Mouse (Mus musculus) intestine, embryonic 15.5 days (tissue): ENCODE results near the gene Srgap3. TPM values are rescaled to one million over a fixed set of nuclear protein-coding genes. Genes with fewer than 3 reads are reported as not detected.

ENCODE experiments used
- ATAC-seq: fragments of 200-750 bp; cut with Nextera tagmentation; 2 replicates; pipeline ENCODE4 v1.8.0; 2017; ENCODE audit warnings: moderate TSS enrichment, moderate library complexity
- H3K27ac ChIP-seq: fragments of 300-500 bp; sonication (generic); 2 replicates; pipeline ENCODE4 v1.5.1; 2015; ENCODE audit warnings: mild to moderate bottlenecking, inconsistent platforms
- H3K27me3 ChIP-seq: fragments of 300-500 bp; sonication (generic); replicated peaks from 2 replicates; pipeline ENCODE4 v1.6.1; 2015; ENCODE audit warnings: inconsistent platforms
- H3K36me3 ChIP-seq: fragments of 300-500 bp; sonication (generic); 2 replicates; pipeline ENCODE4 v1.6.1; 2015; ENCODE audit warnings: inconsistent platforms
- H3K4me1 ChIP-seq: fragments of 300-500 bp; sonication (generic); replicated peaks from 2 replicates; pipeline ENCODE4 v1.6.1; 2015; ENCODE audit warnings: inconsistent platforms
- H3K4me2 ChIP-seq: fragments of 300-500 bp; sonication (generic); replicated peaks from 2 replicates; pipeline ENCODE4 v1.6.1; 2015; ENCODE audit warnings: mild to moderate bottlenecking, inconsistent platforms
- H3K4me3 ChIP-seq: fragments of 300-500 bp; sonication (generic); replicated peaks from 2 replicates; pipeline ENCODE4 v1.5.1; 2015; ENCODE audit warnings: inconsistent platforms
- H3K9ac ChIP-seq: fragments of 300-500 bp; sonication (generic); 2 replicates; pipeline ENCODE4 v1.6.1; 2015; ENCODE audit warnings: inconsistent platforms
- H3K9me3 ChIP-seq: fragments of 300-500 bp; sonication (generic); 2 replicates; pipeline ENCODE4 v1.6.1; 2016; ENCODE audit warnings: inconsistent platforms
- WGBS: fragments of 180-500 bp; shearing (Covaris S2); methylation state at CpG from one replicate; pipeline ENCODE4 v1.1.7; 2015; 5-methylcytosine and 5-hydroxymethylcytosine counted together
- polyA plus RNA-seq: library from polyadenylated mRNA; unstranded; fragments of >200 nt; fragmentation: Nextera tagmentation; extraction: Ambion mirVana; gene quantifications from 2 replicates; pipeline ENCODE4 v1.2.1, GENCODE M21; 2015

The Srgap3 gene
- polyA plus RNA-seq, 1 experiment from 2014 or later, result 2.6 TPM

GRCm38 (mm10) chr6:112781409-112782093 lies 165.5 kb downstream of the Srgap3 start:
- Histone ChIP-seq H3K4me1 (no peaks in the 10 kb centered on the region), H3K9me3 (no peaks in the 10 kb centered on the region), H3K4me3 (no peak overlapping the region), H3K27me3 (no peaks in the 10 kb centered on the region), H3K4me2 (no peak overlapping the region), H3K27ac (no peak overlapping the region), H3K36me3 (no peaks in the 10 kb centered on the region), H3K9ac (no peak overlapping the region)
- no peak for ATAC-seq
- 73% methylated on average over 10 of the region's 10 CpGs for whole genome bisulfite sequencing

GRCm38 (mm10) chr6:112778211-112778610 lies 168.9 kb downstream of the Srgap3 start:
- H3K4me1 ChIP-seq, result no peaks in the 10 kb centered on the region
- no peak for ATAC-seq
- no peak overlapping the region for H3K4me2 ChIP-seq
- no peak overlapping the region for H3K9ac ChIP-seq
- no peaks in the 10 kb centered on the region for H3K9me3 ChIP-seq
- 78% methylated on average over 3 of the region's 3 CpGs for WGBS
- H3K36me3 ChIP-seq, result no peaks in the 10 kb centered on the region
- H3K27ac ChIP-seq, result no peak overlapping the region
- H3K27me3 ChIP-seq, result no peaks in the 10 kb centered on the region
- no peak overlapping the region for H3K4me3 ChIP-seq

GRCm38 (mm10) chr6:112776718-112777117 lies 170.3 kb downstream of the Srgap3 start:
- Histone ChIP-seq H3K4me3 (no peak overlapping the region), H3K27me3 (no peaks in the 10 kb centered on the region), H3K4me1 (no peaks in the 10 kb centered on the region), H3K9ac (no peak overlapping the region), H3K4me2 (no peak overlapping the region), H3K9me3 (no peaks in the 10 kb centered on the region), H3K27ac (no peak overlapping the region), H3K36me3 (no peaks in the 10 kb centered on the region)
- WGBS, result 84% methylated on average over 6 of the region's 6 CpGs
- ATAC-seq, result no peak

GRCm38 (mm10) chr6:112773754-112774153 lies 173.3 kb downstream of the Srgap3 start:
- Histone ChIP-seq H3K36me3 (no peaks in the 10 kb centered on the region), H3K27me3 (no peaks in the 10 kb centered on the region), H3K4me2 (no peak overlapping the region), H3K27ac (no peak overlapping the region), H3K4me1 (no peaks in the 10 kb centered on the region), H3K9ac (no peak overlapping the region), H3K9me3 (no peaks in the 10 kb centered on the region), H3K4me3 (no peak overlapping the region)
- ATAC-seq, result no peak
- 85% methylated on average over 7 of the region's 7 CpGs for WGBS

- 90% methylated on average over 2 of the region's 2 CpGs for WGBS
- no peak overlapping the region for H3K4me2 ChIP-seq
- no peaks in the 10 kb centered on the region for H3K4me1 ChIP-seq
- no peak overlapping the region for H3K9ac ChIP-seq
- H3K27ac ChIP-seq, result no peak overlapping the region
- H3K9me3 ChIP-seq, result no peaks in the 10 kb centered on the region
- no peaks in the 10 kb centered on the region for H3K27me3 ChIP-seq
- H3K36me3 ChIP-seq, result no peaks in the 10 kb centered on the region
- no peak for ATAC-seq
- H3K4me3 ChIP-seq, result no peak overlapping the region
These were observed 176.1 kb downstream of the Srgap3 start for GRCm38 (mm10) chr6:112770996-112771395.

GRCm38 (mm10) chr6:112758541-112758940 lies 188.5 kb downstream of the Srgap3 start:
- no peak for ATAC-seq

GRCm38 (mm10) chr6:112756866-112757265 lies 190.2 kb downstream of the Srgap3 start:
- 0 out of 2 replicates have a peak, but pooled peaks cover 3% of the 10 kb centered on the region for H3K4me1 ChIP-seq
- ATAC-seq, result no peak
- WGBS, result 65% methylated on average over 4 of the region's 4 CpGs

More at GRCm38 (mm10) chr6:112758541-112758940, 188.5 kb downstream of the Srgap3 start:
- Histone ChIP-seq H3K27me3 (no peaks in the 10 kb centered on the region), H3K36me3 (no peaks in the 10 kb centered on the region), H3K27ac (no peak overlapping the region), H3K4me2 (no peak overlapping the region), H3K9ac (no peak overlapping the region), H3K9me3 (no peaks in the 10 kb centered on the region), H3K4me1 (0 out of 2 replicates have a peak, but pooled peaks cover 3% of the 10 kb centered on the region), H3K4me3 (no peak overlapping the region)
- WGBS, result 35% methylated on average over 4 of the region's 4 CpGs

GRCm38 (mm10) chr6:112754994-112755393 lies 192.1 kb downstream of the Srgap3 start:
- 93% methylated on average over 6 of the region's 6 CpGs for WGBS

More at GRCm38 (mm10) chr6:112756866-112757265, 190.2 kb downstream of the Srgap3 start:
- H3K4me3 ChIP-seq, result no peak overlapping the region
- no peaks in the 10 kb centered on the region for H3K27me3 ChIP-seq
- no peak overlapping the region for H3K27ac ChIP-seq
- no peaks in the 10 kb centered on the region for H3K9me3 ChIP-seq
- H3K9ac ChIP-seq, result no peak overlapping the region
- no peaks in the 10 kb centered on the region for H3K36me3 ChIP-seq
- no peak overlapping the region for H3K4me2 ChIP-seq

GRCm38 (mm10) chr6:112752517-112752916 lies 194.5 kb downstream of the Srgap3 start:
- Histone ChIP-seq H3K9ac (no peak overlapping the region), H3K36me3 (no peaks in the 10 kb centered on the region), H3K4me3 (no peak overlapping the region), H3K9me3 (no peaks in the 10 kb centered on the region), H3K4me1 (no peaks in the 10 kb centered on the region), H3K4me2 (no peak overlapping the region), H3K27ac (no peak overlapping the region), H3K27me3 (no peaks in the 10 kb centered on the region)
- 87% methylated on average over 3 of the region's 3 CpGs for WGBS
- ATAC-seq, result no peak

More at GRCm38 (mm10) chr6:112754994-112755393, 192.1 kb downstream of the Srgap3 start:
- no peaks in the 10 kb centered on the region for H3K36me3 ChIP-seq
- no peak for ATAC-seq
- 0 out of 2 replicates have a peak, but pooled peaks cover 3% of the 10 kb centered on the region for H3K4me1 ChIP-seq
- H3K4me2 ChIP-seq, result no peak overlapping the region
- H3K27ac ChIP-seq, result no peak overlapping the region
- no peaks in the 10 kb centered on the region for H3K27me3 ChIP-seq
- H3K9me3 ChIP-seq, result no peaks in the 10 kb centered on the region
- H3K4me3 ChIP-seq, result no peak overlapping the region
- H3K9ac ChIP-seq, result no peak overlapping the region

GRCm38 (mm10) chr6:112752007-112752406 lies 195.1 kb downstream of the Srgap3 start:
- ATAC-seq, result no peak
- no peak overlapping the region for H3K4me3 ChIP-seq
- no peaks in the 10 kb centered on the region for H3K9me3 ChIP-seq
- H3K27ac ChIP-seq, result no peak overlapping the region
- H3K27me3 ChIP-seq, result no peaks in the 10 kb centered on the region
- H3K9ac ChIP-seq, result no peak overlapping the region
- H3K36me3 ChIP-seq, result no peaks in the 10 kb centered on the region
- 72% methylated on average over 5 of the region's 5 CpGs for WGBS
- H3K4me2 ChIP-seq, result no peak overlapping the region
- no peaks in the 10 kb centered on the region for H3K4me1 ChIP-seq

- Histone ChIP-seq H3K4me3 (no peak overlapping the region), H3K9me3 (no peaks in the 10 kb centered on the region), H3K27me3 (no peaks in the 10 kb centered on the region), H3K9ac (no peak overlapping the region), H3K4me2 (no peak overlapping the region), H3K4me1 (no peaks in the 10 kb centered on the region), H3K36me3 (no peaks in the 10 kb centered on the region), H3K27ac (no peak overlapping the region)
- 84% methylated on average over 2 of the region's 2 CpGs for WGBS
- no peak for ATAC-seq
These were observed 204.8 kb downstream of the Srgap3 start for GRCm38 (mm10) chr6:112742297-112742696.

- WGBS, result 85% methylated on average over 5 of the region's 5 CpGs
- Histone ChIP-seq H3K4me3 (no peak overlapping the region), H3K4me1 (no peaks in the 10 kb centered on the region), H3K36me3 (no peaks in the 10 kb centered on the region), H3K4me2 (no peak overlapping the region), H3K9ac (no peak overlapping the region), H3K27ac (no peak overlapping the region), H3K9me3 (no peaks in the 10 kb centered on the region), H3K27me3 (no peaks in the 10 kb centered on the region)
- no peak for ATAC-seq
These were observed 205.3 kb downstream of the Srgap3 start for GRCm38 (mm10) chr6:112741766-112742165.

GRCm38 (mm10) chr6:112739635-112740034 lies 207.4 kb downstream of the Srgap3 start:
- no peak for ATAC-seq
- H3K4me1 ChIP-seq, result no peaks in the 10 kb centered on the region
- WGBS, result 86% methylated on average over 3 of the region's 3 CpGs
- H3K9me3 ChIP-seq, result no peaks in the 10 kb centered on the region
- no peak overlapping the region for H3K4me2 ChIP-seq
- H3K9ac ChIP-seq, result no peak overlapping the region
- H3K4me3 ChIP-seq, result no peak overlapping the region
- H3K27ac ChIP-seq, result no peak overlapping the region
- no peaks in the 10 kb centered on the region for H3K36me3 ChIP-seq
- no peaks in the 10 kb centered on the region for H3K27me3 ChIP-seq
